Mouse (Mus musculus): ENCODE results near the gene Fbxo11. TPM values are rescaled to one million over a fixed set of nuclear protein-coding genes. Genes with fewer than 3 reads are reported as not detected.
"Not testable (repeated sequence)": the region's sequence is repeated elsewhere in the genome, so short reads cannot be mapped to it uniquely, and the experiment has no call there.

The Fbxo11 gene
- polyA plus RNA-seq, 1 experiment = 14.4 TPM

GRCm38 (mm10) chr17:88034418-88034817, 30.7 kb downstream of the Fbxo11 start:
- Histone ChIP-seq H3K27ac (ENCODE audit: insufficient read depth, low read depth, low read length) (no peak overlapping the region), H3K27me3 (ENCODE audit: control insufficient read depth, insufficient read depth, low read length) (no peaks in the 10 kb centered on the region), H3K4me1 (ENCODE audit: control insufficient read depth, insufficient read depth, insufficient read length, low read length) (0 out of 2 replicates have a peak, but pooled peaks cover 2% of the 10 kb centered on the region), H3K36me3 (ENCODE audit: control insufficient read depth, insufficient read depth, low read length) (no peaks in the 10 kb centered on the region), H3K4me3 (ENCODE audit: low read depth, low read length) (no peak overlapping the region)
- 55% methylated on average over 4 of the region's 4 CpGs for WGBS
- TF ChIP-seq POLR2A (IDR thresholded peaks at IDR 0.05; ENCODE audit: low read depth, low read length) (no peak), CTCF (IDR thresholded peaks at IDR 0.05; ENCODE audit: extremely low read depth, insufficient read length, insufficient replicate concordance, low read depth, low read length) (no peak)

DNA sequence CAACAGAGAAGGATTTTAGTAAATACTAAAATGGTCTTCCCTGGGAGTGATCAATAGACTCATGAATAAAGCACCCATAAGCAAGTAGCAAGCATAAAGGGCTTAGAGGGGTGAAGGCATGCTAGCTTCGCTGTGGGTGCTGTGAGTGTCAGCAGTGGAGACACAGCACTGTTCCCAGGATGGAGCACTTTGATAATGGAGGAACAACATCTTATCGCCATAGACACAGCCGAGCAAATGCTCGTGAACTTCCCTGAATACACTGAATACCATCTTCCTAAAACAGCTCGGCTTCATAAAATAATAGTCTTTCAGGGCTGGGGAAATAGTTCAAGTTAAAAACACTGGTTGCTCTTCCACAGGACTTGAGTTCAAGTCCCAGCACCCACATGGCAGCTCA, 33.3 kb downstream of the Fbxo11 start:
- no peaks in the 10 kb centered on the region for H3K36me3 ChIP-seq (ENCODE audit: control insufficient read depth, insufficient read depth, low read length)
- WGBS = 90% methylated on average over 5 of the region's 5 CpGs
- 0 out of 2 replicates have a peak, but pooled peaks cover 2% of the 10 kb centered on the region for H3K4me1 ChIP-seq (ENCODE audit: control insufficient read depth, insufficient read depth, insufficient read length, low read length)
- TF ChIP-seq POLR2A (IDR thresholded peaks at IDR 0.05; ENCODE audit: low read depth, low read length) = no peak
- TF ChIP-seq CTCF (IDR thresholded peaks at IDR 0.05; ENCODE audit: extremely low read depth, insufficient read length, insufficient replicate concordance, low read depth, low read length) = no peak
- no peak overlapping the region for H3K27ac ChIP-seq (ENCODE audit: insufficient read depth, low read depth, low read length)
- H3K27me3 ChIP-seq (ENCODE audit: control insufficient read depth, insufficient read depth, low read length) = no peaks in the 10 kb centered on the region
- H3K4me3 ChIP-seq (ENCODE audit: low read depth, low read length) = no peak overlapping the region

- H3K4me3 ChIP-seq (ENCODE audit: low read depth, low read length) = no peak overlapping the region
- 0 out of 2 replicates have a peak, but pooled peaks cover 2% of the 10 kb centered on the region for H3K4me1 ChIP-seq (ENCODE audit: control insufficient read depth, insufficient read depth, insufficient read length, low read length)
- 86% methylated on average over 17 of the region's 17 CpGs for WGBS
- H3K36me3 ChIP-seq (ENCODE audit: control insufficient read depth, insufficient read depth, low read length) = no peaks in the 10 kb centered on the region
- H3K27me3 ChIP-seq (ENCODE audit: control insufficient read depth, insufficient read depth, low read length) = no peaks in the 10 kb centered on the region
- TF ChIP-seq POLR2A (IDR thresholded peaks at IDR 0.05; ENCODE audit: low read depth, low read length) = no peak
- no peak for TF ChIP-seq CTCF (IDR thresholded peaks at IDR 0.05; ENCODE audit: extremely low read depth, insufficient read length, insufficient replicate concordance, low read depth, low read length)
- no peak overlapping the region for H3K27ac ChIP-seq (ENCODE audit: insufficient read depth, low read depth, low read length)
These were observed 35.7 kb downstream of the Fbxo11 start for GRCm38 (mm10) chr17:88029194-88029970.

DNA sequence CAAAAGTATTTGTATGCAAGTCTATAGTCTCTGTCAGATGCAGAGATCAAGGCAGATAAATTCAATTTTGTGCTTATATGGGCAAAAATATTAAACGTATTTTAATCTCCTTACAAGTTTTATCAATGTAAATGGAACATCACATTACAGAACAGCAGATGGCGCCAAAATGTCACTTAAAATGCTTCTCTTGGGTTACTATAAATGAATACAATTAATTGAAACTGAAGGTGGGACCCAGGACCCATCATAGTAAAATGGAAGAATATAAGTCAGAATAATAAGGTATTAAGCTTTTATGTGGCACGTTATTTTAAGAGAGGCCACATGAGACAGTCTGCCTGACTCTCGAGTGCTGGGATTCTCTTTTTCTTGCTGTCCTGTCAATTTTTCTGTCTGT, 39.9 kb downstream of the Fbxo11 start:
- no peaks in the 10 kb centered on the region for H3K36me3 ChIP-seq (ENCODE audit: control insufficient read depth, insufficient read depth, low read length)
- H3K27ac ChIP-seq (ENCODE audit: insufficient read depth, low read depth, low read length) = no peak overlapping the region
- H3K27me3 ChIP-seq (ENCODE audit: control insufficient read depth, insufficient read depth, low read length) = no peaks in the 10 kb centered on the region
- H3K4me1 ChIP-seq (ENCODE audit: control insufficient read depth, insufficient read depth, insufficient read length, low read length) = no peaks in the 10 kb centered on the region
- TF ChIP-seq CTCF (IDR thresholded peaks at IDR 0.05; ENCODE audit: extremely low read depth, insufficient read length, insufficient replicate concordance, low read depth, low read length) (no peak), POLR2A (IDR thresholded peaks at IDR 0.05; ENCODE audit: low read depth, low read length) (no peak)
- 28% methylated on average over 4 of the region's 4 CpGs for WGBS
- H3K4me3 ChIP-seq (ENCODE audit: low read depth, low read length) = no peak overlapping the region

GRCm38 (mm10) chr17:88023924-88024323, 41.2 kb downstream of the Fbxo11 start:
- TF ChIP-seq CTCF (IDR thresholded peaks at IDR 0.05; ENCODE audit: extremely low read depth, insufficient read length, insufficient replicate concordance, low read depth, low read length) = no peak
- no peak for TF ChIP-seq POLR2A (IDR thresholded peaks at IDR 0.05; ENCODE audit: low read depth, low read length)
- H3K4me1 ChIP-seq (ENCODE audit: control insufficient read depth, insufficient read depth, insufficient read length, low read length) = no peaks in the 10 kb centered on the region
- no peak overlapping the region for H3K27ac ChIP-seq (ENCODE audit: insufficient read depth, low read depth, low read length)
- no peaks in the 10 kb centered on the region for H3K27me3 ChIP-seq (ENCODE audit: control insufficient read depth, insufficient read depth, low read length)
- no peaks in the 10 kb centered on the region for H3K36me3 ChIP-seq (ENCODE audit: control insufficient read depth, insufficient read depth, low read length)
- no peak overlapping the region for H3K4me3 ChIP-seq (ENCODE audit: low read depth, low read length)
- 59% methylated on average over 1 of the region's 1 CpGs for WGBS

- WGBS = 91% methylated on average over 8 of the region's 8 CpGs
- H3K27ac ChIP-seq (ENCODE audit: insufficient read depth, low read depth, low read length); H3K4me3 ChIP-seq (ENCODE audit: low read depth, low read length): not testable (repeated sequence)
These were observed 49.1 kb downstream of the Fbxo11 start for GRCm38 (mm10) chr17:88016027-88016426.

DNA sequence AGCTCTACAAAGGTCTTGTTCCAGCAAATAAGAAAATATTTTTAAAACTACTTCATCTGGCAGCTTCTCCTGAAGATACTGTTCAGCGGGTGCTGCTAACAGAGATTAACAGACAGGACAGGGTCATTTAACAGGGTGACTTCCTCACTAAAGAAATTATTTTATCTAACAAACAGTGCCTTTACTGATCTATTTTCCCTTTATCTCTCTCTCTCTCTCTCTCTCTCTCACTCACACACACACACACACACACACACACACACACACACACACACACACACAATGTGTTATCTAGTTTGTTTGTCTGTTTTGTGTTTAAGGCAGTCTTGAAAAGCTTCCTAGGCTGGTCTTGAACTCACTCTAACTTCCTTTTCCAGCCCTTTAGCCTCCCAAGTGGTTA, 50.6 kb downstream of the Fbxo11 start:
- no peaks in the 10 kb centered on the region for H3K4me1 ChIP-seq (ENCODE audit: control insufficient read depth, insufficient read depth, insufficient read length, low read length)
- TF ChIP-seq CTCF (IDR thresholded peaks at IDR 0.05; ENCODE audit: extremely low read depth, insufficient read length, insufficient replicate concordance, low read depth, low read length) (no peak), POLR2A (IDR thresholded peaks at IDR 0.05; ENCODE audit: low read depth, low read length) (no peak)
- H3K36me3 ChIP-seq (ENCODE audit: control insufficient read depth, insufficient read depth, low read length) = peaks cover 30% of the 10 kb centered on the region
- H3K4me3 ChIP-seq (ENCODE audit: low read depth, low read length) = no peak overlapping the region
- no peaks in the 10 kb centered on the region for H3K27me3 ChIP-seq (ENCODE audit: control insufficient read depth, insufficient read depth, low read length)
- H3K27ac ChIP-seq (ENCODE audit: insufficient read depth, low read depth, low read length) = no peak overlapping the region
- WGBS = 85% methylated on average over 1 of the region's 1 CpGs

More at GRCm38 (mm10) chr17:88016027-88016426, 49.1 kb downstream of the Fbxo11 start:
- not testable (repeated sequence) for H3K4me1 ChIP-seq (ENCODE audit: control insufficient read depth, insufficient read depth, insufficient read length, low read length); H3K27me3 ChIP-seq (ENCODE audit: control insufficient read depth, insufficient read depth, low read length)
- peaks cover 23% of the 10 kb centered on the region for H3K36me3 ChIP-seq (ENCODE audit: control insufficient read depth, insufficient read depth, low read length)
